Mouse (Mus musculus): ENCODE results near the gene Mnd1. TPM values are rescaled to one million over a fixed set of nuclear protein-coding genes. Genes with fewer than 3 reads are reported as not detected.

Gene Mnd1
- total RNA-seq, 2 experiments from 2014 or later: 2.7 to 2.9 TPM

DNA sequence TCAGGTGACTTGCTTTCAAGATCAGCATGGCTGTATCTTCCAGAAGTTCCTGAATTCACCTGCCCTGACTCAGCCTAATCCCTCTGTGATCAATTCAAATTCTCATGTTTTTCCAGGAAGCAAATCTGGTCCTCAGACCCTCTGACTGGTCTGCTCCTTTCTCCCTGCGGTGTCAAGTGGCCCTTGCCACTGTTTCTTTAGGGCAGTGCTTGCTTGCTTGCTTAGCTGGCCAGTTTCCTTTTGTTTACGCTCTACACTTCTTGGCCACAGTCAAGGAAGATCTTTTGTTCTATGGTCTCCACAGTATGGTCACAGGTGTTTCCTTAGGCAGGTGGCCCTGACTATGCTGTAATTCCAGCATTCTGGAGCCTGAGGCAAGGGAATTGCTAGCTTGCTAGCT lies 52.0 kb downstream of the Mnd1 start:
- no peak for DNase-seq (ENCODE audit: low spot score in 2 of 2)

DNA sequence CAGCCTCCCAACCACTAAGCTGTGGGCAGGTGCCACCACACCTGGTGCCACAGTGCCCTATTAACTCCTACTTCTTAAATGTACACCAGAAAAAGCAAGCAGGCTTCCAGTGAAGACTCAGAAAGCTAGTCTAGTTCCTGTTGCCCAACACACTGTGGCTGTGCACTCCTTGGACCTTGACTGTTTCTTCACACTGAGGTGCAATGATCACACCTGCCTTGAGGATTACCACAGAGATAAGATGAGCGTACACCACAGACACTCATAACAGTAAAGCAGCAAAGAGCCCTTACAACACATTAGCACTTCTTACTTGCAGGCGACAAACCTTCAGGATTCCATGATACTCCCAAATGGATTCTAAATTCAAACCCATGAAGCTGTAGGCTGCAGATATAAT lies 62.7 kb downstream of the Mnd1 start:
- no peak for DNase-seq (ENCODE audit: low spot score in 2 of 2)

DNA sequence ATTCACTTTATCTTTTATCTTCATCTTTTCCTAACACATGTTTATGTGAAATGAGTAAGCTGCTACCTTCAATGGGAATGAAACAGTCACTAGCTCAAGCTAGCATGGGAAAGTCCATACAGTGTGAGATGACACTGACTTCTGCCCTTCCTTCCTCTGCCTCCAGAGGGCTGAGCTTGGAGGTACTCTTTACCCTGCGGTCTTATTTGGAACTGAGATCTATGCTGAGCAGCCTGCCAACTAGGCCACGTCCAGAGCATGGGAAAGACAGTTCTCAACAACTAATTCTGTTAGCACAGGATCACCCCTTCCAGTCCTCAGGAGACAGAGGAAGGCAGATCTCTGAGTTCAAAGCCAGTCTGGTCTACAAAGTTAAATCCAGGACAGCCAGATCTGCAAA lies 64.6 kb downstream of the Mnd1 start:
- no peak for DNase-seq (ENCODE audit: low spot score in 2 of 2)

- DNase-seq (ENCODE audit: low spot score in 2 of 2): no peak
These were observed 68.7 kb downstream of the Mnd1 start for GRCm38 (mm10) chr3:84086921-84087320.

DNA sequence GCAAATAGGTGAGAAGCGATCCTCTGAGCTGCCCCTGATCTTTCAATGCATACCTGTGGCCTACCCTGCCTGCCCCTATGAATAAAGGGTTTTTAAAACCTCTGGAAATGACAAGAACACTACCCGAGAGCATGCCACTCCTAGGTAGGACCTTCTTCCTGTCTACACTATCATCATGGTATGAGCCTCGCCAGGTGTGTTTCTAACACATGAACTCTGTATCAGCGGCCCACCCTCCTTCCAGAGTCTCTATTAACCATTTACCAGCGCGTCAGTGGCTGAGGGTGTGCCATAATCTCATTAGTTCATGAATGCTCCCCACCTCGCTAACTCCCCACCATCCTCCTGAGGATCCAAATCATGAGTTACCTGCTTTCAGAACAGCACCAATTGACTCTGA lies 69.2 kb downstream of the Mnd1 start:
- no peak for DNase-seq (ENCODE audit: low spot score in 2 of 2)

GRCm38 (mm10) chr3:84085429-84085828 lies 70.2 kb downstream of the Mnd1 start:
- DNase-seq (ENCODE audit: low spot score in 2 of 2): no peak

GRCm38 (mm10) chr3:84081208-84081722 lies 74.3 kb downstream of the Mnd1 start:
- DNase-seq (ENCODE audit: low spot score in 2 of 2): no peak

DNA sequence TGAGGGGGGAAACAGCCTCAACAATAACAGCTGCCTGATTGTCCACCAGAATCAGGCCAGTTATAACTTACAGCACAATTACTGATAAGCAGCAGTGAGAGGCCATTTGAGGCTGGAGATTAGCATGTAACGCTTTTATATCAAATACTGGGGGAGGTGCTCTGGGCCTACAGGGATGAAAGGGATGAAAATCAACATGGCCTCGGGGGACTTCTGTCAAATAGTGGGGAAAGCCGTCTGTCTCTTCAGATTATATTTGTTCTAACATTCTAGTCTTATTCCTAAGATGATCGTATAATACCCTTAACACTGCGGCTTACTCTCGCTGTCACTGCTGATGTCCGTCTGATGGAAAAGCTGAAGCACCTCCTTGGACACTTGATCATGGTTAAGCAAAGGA lies 75.5 kb downstream of the Mnd1 start:
- no peak for DNase-seq (ENCODE audit: low spot score in 2 of 2)

- DNase-seq (ENCODE audit: low spot score in 2 of 2): no peak
These were observed 78.1 kb downstream of the Mnd1 start for GRCm38 (mm10) chr3:84077505-84077904.

GRCm38 (mm10) chr3:84076543-84077332 lies 78.8 kb downstream of the Mnd1 start:
- no peak for DNase-seq (ENCODE audit: low spot score in 2 of 2)

GRCm38 (mm10) chr3:84075516-84075915 lies 80.1 kb downstream of the Mnd1 start:
- DNase-seq (ENCODE audit: low spot score in 2 of 2): no peak

DNA sequence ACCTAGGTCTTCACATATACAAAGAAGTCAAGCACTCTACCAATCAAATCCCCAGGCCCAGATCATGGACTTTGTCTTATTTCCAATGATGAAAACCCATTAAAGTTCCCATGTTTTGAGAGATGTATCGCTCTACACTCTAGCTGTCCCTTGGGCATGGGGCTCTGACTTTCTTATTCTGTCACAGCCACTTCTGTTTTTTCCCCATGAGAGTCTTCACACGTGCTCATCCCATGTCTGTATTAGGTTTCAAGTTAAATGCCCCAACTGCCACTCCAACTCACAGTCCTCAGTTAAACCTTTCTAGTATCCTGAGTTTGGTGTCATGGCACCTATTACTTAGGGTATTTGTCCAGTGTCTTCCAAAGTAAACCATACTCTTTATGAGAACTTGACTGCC lies 80.8 kb downstream of the Mnd1 start:
- DNase-seq (ENCODE audit: low spot score in 2 of 2): no peak

DNA sequence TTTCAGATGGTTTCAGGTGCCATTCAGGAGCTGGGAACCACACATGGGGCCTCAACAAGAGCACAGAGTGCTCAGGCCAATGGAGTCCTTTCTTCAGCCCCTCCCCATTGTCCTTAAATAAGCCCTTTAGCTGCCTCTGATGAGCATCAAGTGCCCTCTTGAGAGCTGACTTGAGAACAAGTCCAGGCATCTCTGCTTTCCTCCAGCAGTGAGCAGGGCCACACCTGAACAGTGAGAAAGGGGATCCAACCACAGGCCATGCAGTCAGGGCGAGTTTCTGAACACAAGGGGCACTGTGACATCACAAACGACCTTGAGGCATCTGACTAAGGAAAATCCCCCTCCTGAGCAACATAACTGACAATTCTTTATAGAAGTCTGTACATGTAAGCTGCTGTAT lies 83.9 kb downstream of the Mnd1 start:
- no peak for DNase-seq (ENCODE audit: low spot score in 2 of 2)

GRCm38 (mm10) chr3:84070811-84071210 lies 84.8 kb downstream of the Mnd1 start:
- no peak for DNase-seq (ENCODE audit: low spot score in 2 of 2)

- DNase-seq (ENCODE audit: low spot score in 2 of 2): no peak
These were observed 86.5 kb downstream of the Mnd1 start for GRCm38 (mm10) chr3:84068831-84069709.

- DNase-seq (ENCODE audit: low spot score in 2 of 2): no peak
These were observed 89.8 kb downstream of the Mnd1 start for GRCm38 (mm10) chr3:84065825-84066224.

- no peak for DNase-seq (ENCODE audit: low spot score in 2 of 2)
These were observed 92.1 kb downstream of the Mnd1 start for GRCm38 (mm10) chr3:84063369-84063914.

DNA sequence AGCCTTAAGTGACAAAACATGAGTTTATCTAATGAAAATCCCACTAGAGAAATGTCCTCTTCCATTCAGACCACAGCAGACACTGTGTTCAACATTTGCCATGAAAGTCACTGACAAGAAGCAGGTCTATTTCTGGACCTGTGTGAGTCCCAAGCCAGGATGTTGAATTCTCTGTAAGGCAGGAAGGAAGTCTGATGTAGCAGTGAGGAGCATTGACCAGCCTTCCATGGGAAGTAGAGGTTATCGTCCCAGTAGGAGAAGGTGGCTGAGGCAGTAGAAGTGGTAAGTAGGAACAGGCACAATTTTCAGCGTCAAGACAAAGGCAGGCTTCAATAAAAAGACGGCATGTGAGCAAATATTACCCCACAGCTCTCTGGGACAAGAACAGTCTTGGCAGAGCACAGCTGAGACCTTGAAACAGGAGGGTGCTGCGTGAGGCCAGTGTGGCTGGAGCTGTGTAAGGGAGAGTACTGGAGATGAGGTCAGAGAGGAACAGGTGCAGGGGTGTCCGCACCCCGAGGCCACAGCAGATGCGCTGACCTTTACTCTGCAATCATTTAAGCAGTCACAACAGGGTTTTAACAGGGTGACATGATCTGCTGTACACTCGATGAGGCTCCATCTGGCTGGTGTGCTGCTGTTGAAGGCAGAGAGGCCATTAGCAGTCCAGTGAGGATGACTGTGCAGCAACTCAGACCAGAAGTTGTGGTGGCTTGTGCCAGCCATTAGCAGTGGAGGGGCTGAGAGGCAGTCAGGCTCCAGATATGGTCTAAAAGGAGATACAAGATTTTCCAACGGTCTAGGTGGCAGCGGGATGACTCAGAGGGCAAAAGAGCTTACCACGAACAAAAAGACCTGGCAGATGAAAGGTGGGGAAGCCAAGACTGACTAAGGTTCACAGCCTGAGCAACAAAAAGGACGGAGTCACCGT lies 93.8 kb downstream of the Mnd1 start:
- no peak for DNase-seq (ENCODE audit: low spot score in 2 of 2)

DNA sequence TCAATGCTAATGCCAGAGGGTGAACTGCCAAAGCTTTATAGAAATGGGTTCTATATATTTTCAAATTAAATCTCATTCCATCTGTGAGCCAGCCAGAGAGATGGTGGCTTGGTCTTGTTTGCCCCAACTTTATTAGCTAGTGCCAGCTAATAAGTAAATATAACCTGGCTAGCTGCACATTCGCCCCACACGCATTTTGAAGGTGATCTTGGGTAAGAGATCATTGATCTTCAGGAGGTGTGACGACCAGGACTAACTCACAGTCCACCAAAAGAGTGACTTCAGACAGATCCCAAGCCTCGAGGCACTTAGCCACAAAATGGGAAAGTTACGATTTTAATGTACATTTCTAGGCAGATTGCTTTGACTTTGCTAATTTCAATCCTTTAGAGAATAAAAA lies 94.6 kb downstream of the Mnd1 start:
- DNase-seq (ENCODE audit: low spot score in 2 of 2): no peak

DNA sequence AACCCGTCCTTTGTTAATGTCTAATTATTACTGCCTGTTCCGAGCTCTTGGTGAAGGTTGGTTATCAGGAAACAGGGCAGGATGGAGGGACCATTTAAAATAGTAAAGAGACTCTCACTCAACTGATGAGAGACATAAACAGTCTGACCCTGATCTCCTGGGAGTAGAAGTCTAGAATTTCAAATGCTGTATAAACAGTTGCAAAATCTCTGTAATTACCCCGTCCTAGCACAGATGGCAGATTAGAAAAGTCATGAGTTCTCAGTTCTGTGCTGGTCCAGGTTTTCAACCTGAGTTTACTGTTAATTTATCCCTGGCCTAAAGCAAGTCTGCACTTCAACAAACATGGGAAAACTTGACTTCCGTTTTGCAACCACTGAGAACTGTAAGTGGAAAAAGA lies 95.5 kb downstream of the Mnd1 start:
- no peak for DNase-seq (ENCODE audit: low spot score in 2 of 2)

GRCm38 (mm10) chr3:84059676-84060075 lies 95.9 kb downstream of the Mnd1 start:
- peak in 1 of 2 experiments; percentile 31 for DNase-seq (ENCODE audit: low spot score in 2 of 2)
